Mouse (Mus musculus) frontal cortex, adult (tissue): Measurements from ENCODE around the gene Wdpcp.

Experiments
- ATAC-seq: cut with Nextera tagmentation; 2 replicates; pipeline ENCODE4 v1.9.2; 2017; ENCODE audit warnings: mild to moderate bottlenecking, moderate library complexity, mixed read lengths; ENCODE audit not compliant: low TSS enrichment

The Wdpcp gene

DNA sequence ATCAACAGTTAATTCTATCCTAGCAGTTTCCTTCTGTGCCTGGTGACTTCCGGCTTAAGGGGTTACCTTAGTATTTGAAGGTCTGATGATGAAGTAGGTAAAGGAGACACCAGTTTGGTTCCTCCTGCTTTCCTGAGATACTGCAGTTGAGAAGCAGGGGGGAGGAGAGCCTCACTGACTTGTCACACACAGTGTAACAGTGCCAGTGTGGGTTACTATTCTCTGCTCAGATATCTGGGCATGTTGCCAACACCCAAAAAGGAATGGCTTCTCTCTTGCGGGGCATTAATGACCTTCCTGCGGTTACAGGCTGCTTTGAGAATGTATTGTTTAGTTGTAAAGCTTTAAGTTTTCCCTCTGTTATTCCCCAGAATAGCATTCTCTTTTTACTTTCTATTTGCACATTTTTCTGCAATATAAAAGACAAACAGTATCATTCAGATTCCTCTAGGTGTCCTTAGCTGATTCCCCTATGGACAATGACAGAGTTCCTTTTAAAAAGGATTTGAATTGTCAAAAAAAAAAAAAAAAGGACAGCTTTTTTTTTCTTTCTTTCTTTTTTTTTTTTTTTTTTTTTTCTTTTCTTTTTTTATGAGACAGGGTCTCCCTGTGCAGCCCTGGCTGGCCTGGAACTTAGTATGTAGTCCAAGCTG, 2.5 kb upstream of the Wdpcp start:
- no peak for ATAC-seq

DNA sequence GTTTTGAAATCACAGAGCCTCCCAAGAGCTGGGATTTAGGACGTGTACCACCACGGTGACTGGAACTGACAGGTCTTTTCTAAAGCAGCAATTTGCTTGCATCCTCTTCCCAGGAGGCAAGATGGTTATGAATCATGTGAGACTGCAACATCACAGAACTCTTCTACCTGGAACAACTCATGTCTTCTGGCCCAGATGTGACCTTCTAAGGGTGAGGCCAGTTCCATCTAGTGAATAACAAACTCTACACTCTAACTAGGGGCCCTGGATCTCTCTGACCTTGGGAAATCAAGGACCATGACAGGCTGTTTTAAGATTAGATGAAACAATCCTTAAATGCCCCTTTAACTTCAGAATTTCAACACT, 1.9 kb upstream of the Wdpcp start:
- ATAC-seq: no peak

DNA sequence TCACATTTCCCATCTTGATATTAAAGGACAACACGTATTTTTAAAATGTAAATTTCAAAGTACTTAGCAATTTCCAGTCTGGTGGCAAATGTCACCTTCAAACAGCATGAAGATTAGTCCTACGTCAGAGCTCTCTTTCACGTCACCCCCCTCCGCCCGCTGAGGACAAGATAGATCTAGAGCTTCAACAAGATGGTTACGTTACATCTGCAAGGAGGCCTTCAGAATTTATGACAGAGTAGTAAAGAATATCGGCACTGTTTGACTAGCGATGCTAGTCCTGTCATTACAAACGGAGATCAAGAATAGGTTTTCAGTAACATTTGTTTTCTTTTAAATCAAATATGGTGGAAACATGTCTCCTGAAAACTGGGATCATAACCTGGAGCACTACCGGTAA, 1.1 kb upstream of the Wdpcp start:
- peak; percentile 33; the same call in 1 of the 2 replicates for ATAC-seq

DNA sequence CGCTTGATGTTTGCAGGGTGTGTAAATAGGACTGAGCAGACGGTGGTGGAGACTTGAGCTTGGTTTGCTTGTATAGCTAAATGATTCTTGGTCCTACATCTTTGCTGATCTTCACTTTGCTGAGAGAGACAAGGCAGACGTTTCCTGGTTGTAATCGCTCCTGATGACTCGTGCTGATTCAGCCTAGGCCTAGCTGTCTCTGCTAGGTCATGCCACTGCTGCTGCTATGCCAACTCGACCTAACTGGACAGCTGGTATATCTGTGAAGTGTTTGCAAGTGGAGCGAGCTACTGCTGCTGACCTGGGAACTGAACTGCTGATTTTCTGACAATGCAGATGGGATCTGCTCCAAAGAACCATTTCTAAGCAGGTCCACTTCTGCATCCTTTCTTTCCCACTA, 9.4 kb downstream of the Wdpcp start:
- no peak for ATAC-seq

DNA sequence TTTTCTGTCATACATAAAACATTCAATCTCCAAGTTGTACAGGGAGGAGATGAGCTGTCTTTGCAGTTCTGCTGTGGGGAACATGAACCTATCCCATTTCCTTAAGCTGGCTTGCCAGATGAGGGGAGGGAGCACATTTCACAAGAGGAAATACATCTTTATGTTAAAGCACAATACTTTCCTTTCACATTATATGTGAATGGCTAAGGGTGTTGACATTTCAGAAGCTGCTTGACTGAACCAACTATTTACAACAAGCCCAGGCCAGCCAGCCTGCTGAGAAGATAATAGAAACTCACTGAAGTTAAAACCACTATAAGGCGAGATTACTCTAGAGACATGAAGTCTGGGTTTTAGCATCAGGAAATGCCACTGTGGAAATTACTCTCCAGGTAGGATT, 11.3 kb downstream of the Wdpcp start:
- no peak for ATAC-seq

DNA sequence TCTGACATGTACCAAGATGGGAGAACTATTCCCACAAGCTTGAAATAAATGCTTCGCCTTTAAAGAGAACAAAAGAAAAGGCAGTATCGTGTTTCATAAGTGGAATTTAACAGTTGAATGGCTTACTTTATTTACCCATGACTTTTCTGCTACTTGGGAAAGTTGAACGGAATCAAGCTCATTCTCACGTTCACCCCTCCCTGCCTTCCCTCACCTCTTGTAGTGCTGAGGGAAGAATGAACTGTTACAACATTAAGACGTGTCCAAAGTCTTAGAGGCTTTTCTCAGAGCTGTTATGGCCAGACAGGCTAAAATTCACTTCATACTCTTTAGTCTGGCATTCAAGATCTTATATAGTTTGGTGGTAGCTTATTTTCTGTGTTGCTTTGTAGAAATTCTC, 30.5 kb downstream of the Wdpcp start:
- no peak for ATAC-seq

DNA sequence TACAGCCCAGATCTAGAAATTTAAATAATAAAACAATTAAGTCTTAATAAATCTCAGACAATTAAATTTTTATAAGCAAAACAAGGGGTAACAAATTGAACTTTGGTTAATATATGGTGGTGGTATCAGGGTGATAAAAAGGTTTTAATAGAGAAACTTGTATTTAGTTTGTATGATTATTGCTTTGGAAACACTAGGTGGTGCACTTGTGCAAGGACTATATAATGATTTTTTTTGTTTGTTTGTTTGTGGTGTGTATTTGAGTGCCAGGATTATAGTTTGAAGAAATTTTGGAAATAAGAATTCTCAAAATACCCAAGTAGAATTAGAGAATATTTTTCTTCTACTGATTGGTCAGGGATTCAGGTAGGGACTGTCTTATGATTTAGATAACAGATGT, 43.9 kb downstream of the Wdpcp start:
- ATAC-seq: no peak

DNA sequence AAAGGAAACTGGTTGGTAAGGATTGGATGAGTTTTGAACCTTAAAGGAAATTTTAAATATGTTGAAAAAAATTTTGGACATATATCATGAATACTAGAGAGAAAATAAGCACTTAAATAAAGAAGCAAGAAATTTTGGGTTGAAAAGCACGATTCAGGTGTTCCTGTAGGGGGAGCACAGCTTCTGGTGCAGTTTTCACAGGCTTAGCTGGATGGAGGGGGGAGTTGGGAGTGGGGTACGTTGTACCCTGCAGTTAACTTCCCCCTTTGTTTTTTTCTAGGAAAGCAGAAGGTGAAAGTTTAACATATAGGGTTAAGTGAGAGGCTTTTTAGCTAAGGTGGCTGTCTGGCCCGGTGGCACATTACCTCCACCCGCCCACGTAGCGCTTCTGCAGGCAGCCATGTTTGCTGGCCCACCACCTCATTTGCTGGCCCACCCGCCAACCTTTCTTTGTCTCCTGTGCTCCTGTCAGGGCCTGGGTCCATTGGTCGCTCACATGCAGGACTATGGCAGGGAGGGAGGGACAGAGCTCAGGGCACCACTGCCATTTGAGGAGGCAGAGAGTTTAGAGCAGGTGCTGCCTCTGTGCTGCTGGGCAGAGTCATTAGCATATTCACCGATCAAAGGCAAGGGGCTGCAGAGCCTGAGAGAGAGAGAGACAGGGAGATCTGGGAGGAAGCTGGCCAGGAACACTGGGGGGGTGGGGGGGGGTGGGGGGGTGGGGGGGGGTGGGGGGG, 62.3 kb downstream of the Wdpcp start:
- ATAC-seq: no peak

DNA sequence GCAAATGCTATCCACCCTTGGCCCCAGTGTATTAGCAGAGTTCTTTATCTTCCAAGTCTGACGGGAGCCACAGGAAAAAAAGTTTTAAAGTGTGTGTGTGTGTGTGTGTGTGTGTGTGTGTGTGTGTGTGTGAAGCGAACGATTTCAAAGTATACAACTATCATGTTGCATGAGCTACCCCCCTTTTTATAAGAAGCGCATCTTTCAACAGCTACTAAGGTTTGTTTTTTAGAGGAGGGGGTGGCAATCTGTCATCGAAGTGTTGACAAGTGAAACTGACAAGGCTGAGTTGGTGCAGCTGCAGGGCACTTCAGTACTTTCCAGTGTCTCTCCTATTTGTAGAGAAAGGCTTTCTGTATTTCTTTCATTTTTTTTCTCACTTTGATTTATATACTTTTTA, 66.3 kb downstream of the Wdpcp start:
- no peak for ATAC-seq

DNA sequence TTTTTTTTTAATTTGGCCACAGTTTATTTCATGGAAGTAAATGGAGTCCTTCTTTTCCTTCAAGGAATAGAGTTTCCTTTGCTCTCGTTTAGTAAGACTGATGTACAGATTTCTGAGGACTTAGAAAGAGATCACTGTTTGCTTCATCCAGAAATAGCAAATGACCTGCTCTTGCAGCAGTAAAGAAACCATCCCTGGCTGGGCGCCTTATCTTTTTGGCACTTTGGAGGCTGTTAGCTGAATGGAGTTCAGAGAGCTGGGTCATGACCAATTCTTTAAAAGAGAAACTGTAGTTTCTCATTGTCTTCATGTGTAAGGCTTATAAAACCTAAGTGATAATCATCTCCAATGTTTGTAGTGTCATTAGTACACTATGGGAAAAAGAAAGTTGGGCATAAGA, 67.5 kb downstream of the Wdpcp start:
- no peak for ATAC-seq

DNA sequence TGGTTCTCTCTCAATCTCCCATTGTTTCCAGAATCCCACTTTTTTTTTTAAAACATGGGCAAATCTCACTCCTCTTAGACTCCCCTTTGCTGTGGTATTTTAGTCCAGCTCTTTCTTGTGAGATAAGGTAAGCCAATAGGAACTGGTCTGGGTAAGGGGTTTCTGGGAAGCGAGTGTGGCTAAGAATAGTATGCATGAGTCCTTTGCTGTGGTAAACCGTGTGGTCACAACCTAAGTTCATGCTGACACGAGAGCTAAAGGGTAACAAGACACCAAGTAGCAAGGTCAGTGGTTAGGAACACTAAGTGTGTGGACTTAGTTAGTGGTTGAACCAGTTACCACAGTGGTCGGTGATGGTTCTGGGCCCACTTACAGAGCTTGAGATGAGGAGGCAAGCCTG, 72.2 kb downstream of the Wdpcp start:
- no peak for ATAC-seq

DNA sequence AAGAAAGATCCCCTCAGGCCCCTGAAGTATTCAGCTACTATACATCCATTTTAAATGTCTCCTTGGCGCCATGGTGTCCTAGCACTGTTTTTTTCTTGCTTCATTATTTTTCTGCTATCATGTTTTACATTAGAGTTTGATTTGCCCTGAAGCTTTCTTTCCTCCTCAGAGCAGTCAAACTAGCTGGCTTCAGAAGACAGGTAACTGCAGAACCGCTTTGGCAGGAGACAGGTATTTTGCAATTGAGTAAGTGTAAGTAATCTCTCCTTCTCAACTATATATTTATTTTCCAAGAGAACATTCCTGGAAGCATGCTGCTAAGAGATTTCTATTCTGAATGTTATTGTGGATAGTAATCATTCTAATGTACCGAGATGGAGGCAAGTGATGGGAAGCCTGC, 74.1 kb downstream of the Wdpcp start:
- ATAC-seq: no peak

DNA sequence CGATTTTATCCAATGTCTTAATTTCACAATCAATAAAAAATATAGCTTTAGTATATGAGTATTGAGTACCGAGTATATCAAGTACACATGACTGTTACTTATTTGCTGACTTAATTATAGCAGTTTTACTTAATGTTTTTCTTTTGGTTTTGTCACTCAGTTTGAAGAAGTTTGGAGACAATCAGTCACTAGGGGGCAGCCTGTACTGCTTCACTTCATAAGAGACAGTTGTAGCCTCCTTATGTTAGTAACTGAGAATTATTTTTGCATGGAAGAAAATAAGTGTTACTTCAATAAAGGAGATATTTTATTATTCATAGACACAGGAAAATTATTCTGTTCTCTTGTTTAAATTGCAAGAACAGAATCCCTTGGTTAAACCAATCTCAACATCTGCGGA, 87.0 kb downstream of the Wdpcp start:
- peak; percentile 79; the same call in 1 of the 2 replicates for ATAC-seq

DNA sequence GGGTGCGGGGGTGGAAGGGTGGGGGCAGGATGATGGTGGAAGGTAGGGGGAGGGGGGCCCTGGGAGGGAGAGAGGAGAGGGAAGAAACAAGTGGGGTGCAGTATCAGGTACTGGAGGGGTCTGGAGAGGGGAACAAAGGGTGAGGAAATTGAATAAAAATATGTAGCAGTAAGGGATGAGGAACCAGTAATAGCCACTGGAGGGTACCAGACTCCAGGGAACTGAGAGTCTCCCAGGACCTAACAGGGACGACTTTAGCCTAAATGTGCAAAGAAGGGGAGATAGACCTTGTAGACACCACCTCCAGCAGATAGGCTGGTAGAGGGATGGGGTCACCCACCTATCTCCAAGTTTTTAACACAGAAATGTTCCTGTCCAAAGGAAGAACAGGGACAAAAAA, 105.0 kb downstream of the Wdpcp start:
- no peak for ATAC-seq

DNA sequence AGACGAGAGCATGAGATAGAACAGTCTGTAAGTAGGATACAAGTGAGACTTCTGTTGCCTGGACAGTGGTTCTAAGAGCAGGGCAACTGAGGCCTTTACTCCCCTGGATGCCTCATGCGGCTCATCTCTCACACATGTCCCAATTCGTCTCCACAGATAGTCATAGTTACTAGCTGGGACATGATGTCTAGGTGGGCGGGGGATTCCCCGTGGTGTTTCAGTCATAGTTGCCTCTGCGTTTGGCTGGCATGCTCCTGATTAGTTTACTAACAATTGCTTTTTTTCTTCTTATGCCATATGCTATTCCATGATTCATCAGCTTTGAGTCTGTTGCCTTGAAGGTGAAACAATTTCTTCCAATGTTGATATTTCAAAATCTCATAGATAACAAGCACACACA, 116.4 kb downstream of the Wdpcp start:
- ATAC-seq: peak; percentile 72

DNA sequence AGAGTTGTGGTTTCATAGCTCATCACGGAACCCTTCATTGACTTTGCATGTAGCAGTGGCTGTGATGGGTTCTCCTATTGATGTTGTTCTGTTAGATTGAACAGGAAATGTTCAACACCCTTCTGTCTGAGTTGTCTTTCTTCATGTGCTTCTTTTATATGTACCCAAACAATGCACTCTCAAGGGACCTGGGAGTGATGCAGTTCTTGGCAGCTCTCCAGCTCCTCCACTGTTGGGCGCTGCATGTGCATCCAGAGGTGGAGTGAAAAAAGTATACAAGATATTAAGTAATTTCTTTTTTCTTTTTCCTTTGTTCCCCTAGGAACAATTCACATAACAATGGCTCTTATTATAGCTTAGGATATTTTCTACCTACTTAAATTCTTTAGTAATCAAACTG, 118.7 kb downstream of the Wdpcp start:
- ATAC-seq: no peak

DNA sequence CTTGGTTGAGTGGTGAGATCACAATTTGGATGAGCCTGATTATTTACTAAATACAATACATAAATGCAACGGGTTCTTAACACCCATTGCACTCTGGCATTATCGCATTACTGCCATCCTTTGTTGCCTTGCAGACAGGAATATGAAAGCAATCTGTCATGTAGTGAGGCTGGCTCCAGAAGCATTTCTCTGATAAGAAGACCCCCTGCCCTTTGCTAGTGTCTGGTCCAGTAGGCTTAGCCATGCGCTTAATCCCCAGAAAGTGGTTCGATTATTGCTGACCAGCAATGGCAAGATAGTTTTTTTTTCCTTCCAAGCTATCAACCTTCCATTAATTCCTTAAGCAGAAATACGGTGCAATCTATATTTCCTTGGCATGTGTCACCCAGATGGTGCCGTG, 122.1 kb downstream of the Wdpcp start:
- no peak for ATAC-seq

DNA sequence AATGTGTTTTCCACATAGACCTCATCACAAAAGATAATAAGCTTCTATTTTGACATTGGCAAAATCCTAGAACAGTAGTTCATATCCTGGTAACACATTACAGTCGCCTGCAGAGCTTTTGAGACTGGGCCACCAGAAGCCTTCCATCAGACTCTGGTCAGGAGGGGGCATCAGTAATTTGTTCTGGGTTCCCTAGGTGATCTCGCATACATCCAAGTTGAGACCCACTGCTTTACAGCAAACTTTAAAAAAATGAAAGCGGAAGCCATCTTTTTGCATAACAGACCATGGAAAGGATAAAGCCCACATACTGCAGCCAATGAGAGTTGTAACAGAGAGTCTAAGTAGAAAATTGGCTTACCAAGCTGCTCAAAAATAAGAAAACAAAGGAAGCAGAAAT, 125.6 kb downstream of the Wdpcp start:
- no peak for ATAC-seq

DNA sequence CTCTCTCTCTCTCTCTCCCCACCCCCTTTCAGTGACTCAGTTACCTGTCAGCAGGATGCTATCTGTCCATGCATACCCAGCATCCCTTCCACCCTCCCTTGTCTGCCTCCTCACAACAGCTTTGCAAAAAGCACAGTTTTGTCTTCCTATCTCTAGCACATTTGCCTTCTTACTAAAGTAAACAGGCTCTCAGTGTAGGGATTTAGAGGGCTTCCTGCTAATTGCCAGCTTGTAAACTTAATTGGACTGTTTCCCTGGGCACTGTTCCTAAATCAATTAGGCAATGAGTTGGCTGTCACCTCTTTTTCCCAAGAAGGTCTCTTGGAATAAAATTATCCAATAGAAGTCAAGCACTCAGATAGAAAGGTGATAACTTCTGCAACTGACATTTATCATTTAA, 141.5 kb downstream of the Wdpcp start:
- no peak for ATAC-seq

DNA sequence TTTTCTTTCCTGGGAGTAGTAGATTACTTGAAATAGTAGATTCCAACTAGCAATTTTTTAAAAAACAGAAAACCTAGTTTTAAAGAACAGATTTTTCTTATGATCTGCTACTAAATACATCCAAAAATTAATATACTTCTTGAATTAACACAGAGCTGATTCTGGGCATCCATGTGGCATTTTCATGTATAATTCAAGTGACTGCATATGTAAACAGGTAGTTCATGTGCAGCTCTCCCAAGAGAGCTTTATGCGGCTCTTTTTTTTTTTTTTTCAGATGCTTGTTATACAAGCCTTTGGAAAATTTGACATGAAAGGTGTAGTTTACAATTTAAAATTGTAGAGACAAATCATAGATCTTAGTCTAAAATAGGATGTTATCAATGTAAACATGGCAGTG, 142.0 kb downstream of the Wdpcp start:
- no peak for ATAC-seq

DNA sequence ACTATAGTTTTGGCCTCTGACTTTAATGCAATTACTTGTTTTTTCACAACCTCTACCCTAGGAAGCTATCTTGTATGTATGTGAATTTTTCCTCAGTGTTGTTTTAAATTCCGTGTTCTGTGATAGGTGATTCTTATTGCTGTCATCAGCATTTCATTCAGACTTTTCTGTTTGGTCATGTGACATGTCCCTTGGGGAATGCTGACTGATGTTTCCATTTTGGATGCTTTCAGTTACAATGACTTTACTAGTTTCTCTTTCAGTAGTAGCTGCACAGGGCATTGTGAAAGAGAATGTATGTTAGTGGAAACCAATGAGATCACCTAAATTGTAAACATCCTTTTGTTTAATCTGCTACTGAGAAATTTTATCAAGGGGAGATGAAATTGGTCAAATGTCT, 154.3 kb downstream of the Wdpcp start:
- ATAC-seq: no peak

DNA sequence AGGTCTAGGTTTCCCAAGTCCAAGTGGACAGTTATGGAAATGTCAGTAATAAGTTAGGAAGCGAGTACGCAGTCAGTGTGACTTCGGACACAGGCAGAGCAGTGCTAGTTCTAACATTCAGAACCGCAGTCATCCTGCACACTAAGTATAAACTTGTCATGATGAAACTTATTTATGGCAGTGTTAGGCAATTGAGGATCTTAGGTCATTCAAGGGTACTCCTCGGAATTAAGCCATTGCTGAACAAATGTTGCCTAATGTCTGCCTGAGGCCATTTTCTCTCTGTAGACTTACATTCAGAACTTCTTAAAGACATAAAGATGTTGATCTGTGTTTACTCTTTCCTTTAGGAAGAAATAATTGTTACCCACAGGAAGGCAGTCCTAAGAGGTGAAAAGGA, 157.0 kb downstream of the Wdpcp start:
- ATAC-seq: no peak

DNA sequence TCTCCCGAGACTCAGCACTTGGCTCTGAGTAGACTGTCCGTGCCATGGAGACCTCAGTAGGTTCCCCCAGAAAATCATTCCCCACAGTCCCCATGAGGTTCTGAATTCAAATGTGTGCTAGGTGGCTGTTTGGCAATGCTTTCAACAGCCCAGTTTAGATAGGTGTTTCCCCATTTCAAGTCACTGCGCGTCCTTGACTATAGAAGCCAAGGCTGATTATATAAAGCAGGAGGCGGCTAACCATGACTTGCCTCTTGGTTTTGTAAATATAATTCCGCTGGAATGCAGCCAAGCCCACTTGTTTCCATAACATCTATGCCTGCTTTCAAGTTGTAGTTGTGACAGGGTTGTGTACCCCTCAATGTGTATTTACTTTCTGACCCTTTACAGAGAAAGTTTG, 157.9 kb downstream of the Wdpcp start:
- no peak for ATAC-seq

DNA sequence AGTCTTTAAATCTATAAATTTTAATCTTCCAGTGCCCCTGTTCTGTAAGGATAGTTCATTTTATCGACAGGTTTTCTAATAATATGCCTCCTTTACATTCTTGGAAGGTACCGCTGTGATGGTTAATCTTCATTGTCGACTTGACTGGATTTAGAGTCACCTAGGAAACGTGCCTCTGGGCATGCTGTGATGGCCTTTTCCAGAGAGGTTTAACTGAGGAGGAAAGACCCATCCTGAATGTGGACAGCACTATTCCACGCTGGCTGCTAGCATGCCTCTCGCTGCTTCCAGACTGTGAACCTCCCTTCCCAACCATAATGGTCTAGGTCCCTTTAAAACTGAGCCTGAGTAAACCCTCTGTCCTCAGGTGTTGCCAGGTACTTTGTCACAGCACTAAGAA, 163.2 kb downstream of the Wdpcp start:
- no peak for ATAC-seq
